Mouse (Mus musculus) midbrain, embryonic 10.5 days (tissue): Measurements from ENCODE around the gene Rap2a. TPM values are rescaled to one million over a fixed set of nuclear protein-coding genes. Genes with fewer than 3 reads are reported as not detected.

ENCODE experiments used
- DNase-seq: peaks from one replicate; pipeline ENCODE4 v3.0.0-alpha.2; 2017; ENCODE audit warnings: low spot score
- H3K27ac ChIP-seq: fragments of 300-500 bp; sonication (generic); replicated peaks from 2 replicates; pipeline ENCODE4 v1.5.1; 2016; ENCODE audit warnings: mild to moderate bottlenecking
- H3K27me3 ChIP-seq: fragments of 300-500 bp; sonication (generic); 2 replicates; pipeline ENCODE4 v1.6.1; 2016; ENCODE audit warnings: low read depth, mild to moderate bottlenecking; ENCODE audit not compliant: poor library complexity, severe bottlenecking
- H3K36me3 ChIP-seq: fragments of 300-500 bp; sonication (generic); 2 replicates; pipeline ENCODE4 v1.6.1; 2016; ENCODE audit warnings: mild to moderate bottlenecking, moderate library complexity
- H3K4me1 ChIP-seq: fragments of 300-500 bp; sonication (generic); 2 replicates; pipeline ENCODE4 v1.6.1; 2016
- H3K4me3 ChIP-seq: fragments of 300-500 bp; sonication (generic); 2 replicates; pipeline ENCODE4 v1.5.1; 2016; ENCODE audit warnings: mild to moderate bottlenecking, moderate library complexity
- H3K9me3 ChIP-seq: fragments of 300-500 bp; sonication (generic); replicated peaks from 2 replicates; pipeline ENCODE4 v1.6.1; 2016; ENCODE audit warnings: mild to moderate bottlenecking
- WGBS: fragments of 180-500 bp; shearing (Covaris S2); methylation state at CpG from one replicate; pipeline ENCODE4 v1.1.7; 2016; 5-methylcytosine and 5-hydroxymethylcytosine counted together
- polyA plus RNA-seq: library from polyadenylated mRNA; unstranded; fragments of >200 nt; fragmentation: Nextera tagmentation; extraction: Ambion mirVana; gene quantifications from 2 replicates; pipeline ENCODE4 v1.2.1, GENCODE M21; 2016

Gene Rap2a
- 7.8 and 11.3 TPM in 2 replicates for polyA plus RNA-seq

DNA sequence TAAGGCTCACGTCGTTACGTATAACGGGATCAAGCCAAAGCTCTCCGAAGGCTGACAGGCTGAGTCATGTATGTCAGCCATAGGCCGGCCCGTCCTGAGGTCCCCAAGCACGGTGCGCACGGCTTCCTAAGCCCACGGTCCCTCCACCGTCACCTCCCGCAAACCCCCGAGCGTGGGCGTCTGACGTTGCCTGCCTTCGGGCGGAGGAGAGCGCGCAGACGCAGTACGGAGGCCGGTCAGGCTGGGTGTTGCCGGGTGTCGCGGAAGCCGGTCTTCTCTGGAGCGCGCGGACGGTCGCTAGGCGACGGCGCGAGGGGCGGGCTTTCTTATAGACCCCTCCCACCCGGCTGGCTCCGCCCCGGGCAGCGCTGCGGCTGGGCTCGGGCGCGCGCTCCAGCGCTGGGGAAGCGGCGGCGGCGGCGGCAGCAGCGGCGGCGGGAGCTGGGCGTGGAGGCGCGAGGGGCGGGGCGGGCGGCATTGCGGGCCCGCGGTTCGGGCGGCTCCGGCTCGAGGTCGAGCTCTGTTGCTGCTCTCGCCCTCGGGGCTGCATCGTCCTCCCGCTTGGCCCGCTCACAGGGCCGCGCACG is at the start of gene Rap2a:
Gene Rap2a, plus strand, starts transcription at position 463 of the 587 bp plus-strand sequence.
- Histone ChIP-seq H3K9me3 (0 out of 2 replicates have a peak, but pooled peaks cover 4% of the 10 kb centered on the region), H3K36me3 (peaks cover 14% of the 10 kb centered on the region), H3K4me3 (peak within 1 kb of the TSS; percentile 74), H3K27ac (peak within 1 kb of the TSS; percentile 93), H3K27me3 (no peaks in the 10 kb centered on the region), H3K4me1 (peaks cover 30% of the 10 kb centered on the region)
- DNase-seq: peak; percentile 94
- under 1% methylated on average over 72 of the region's 78 CpGs for WGBS

DNA sequence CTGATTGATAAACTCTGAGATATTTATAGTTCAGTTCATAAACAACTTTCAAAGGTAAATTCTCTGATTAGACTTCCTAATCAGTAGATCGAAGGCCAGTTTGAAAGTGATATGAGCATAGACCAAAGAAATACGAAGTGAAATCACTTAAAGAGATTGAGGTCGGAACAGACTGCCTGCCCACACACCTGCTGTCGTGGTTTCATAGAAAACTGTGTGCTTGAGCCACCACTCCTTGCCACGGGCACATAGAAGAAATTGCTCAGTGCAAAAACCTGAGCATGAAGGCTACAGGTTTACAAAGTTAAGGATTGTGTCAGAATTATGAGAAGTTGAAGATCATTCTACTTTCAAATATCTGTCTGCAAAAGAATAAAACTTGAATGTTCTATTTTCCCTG is 49.7 kb upstream of the Rap2a start:
- H3K4me3 ChIP-seq: no peak overlapping the region

DNA sequence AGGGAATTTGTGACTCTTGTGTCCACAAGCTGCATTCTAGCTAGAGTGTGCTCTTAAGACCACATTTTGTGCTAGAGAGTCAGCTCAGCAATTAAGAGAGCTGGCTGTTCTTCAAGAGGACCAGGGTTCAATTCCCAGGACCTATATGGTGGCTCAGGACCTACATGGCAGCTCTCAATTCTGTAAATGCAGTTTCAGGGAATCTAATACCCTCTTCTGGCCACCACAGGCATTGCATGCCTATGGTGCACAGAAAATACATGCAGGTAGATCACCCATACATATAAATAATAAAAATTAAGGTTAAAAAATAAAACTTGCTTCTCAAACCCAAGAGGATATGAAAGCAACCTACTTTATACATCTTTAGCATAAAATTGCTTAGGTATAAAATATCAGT is 45.5 kb upstream of the Rap2a start:
- no peaks in the 10 kb centered on the region for H3K9me3 ChIP-seq
- no peaks in the 10 kb centered on the region for H3K36me3 ChIP-seq
- H3K4me3 ChIP-seq: no peak overlapping the region
- no peaks in the 10 kb centered on the region for H3K4me1 ChIP-seq
- DNase-seq: no peak
- H3K27ac ChIP-seq: no peak overlapping the region
- H3K27me3 ChIP-seq: no peaks in the 10 kb centered on the region

More for the DNA sequence above, 49.7 kb upstream of the Rap2a start:
- peaks cover 26% of the 10 kb centered on the region for H3K36me3 ChIP-seq
- H3K9me3 ChIP-seq: peaks cover 9% of the 10 kb centered on the region; the same call in 1 of the 2 replicates
- H3K4me1 ChIP-seq: no peaks in the 10 kb centered on the region
- 90% methylated on average over 5 of the region's 5 CpGs for WGBS
- no peak overlapping the region for H3K27ac ChIP-seq
- H3K27me3 ChIP-seq: no peaks in the 10 kb centered on the region
- DNase-seq: no peak

DNA sequence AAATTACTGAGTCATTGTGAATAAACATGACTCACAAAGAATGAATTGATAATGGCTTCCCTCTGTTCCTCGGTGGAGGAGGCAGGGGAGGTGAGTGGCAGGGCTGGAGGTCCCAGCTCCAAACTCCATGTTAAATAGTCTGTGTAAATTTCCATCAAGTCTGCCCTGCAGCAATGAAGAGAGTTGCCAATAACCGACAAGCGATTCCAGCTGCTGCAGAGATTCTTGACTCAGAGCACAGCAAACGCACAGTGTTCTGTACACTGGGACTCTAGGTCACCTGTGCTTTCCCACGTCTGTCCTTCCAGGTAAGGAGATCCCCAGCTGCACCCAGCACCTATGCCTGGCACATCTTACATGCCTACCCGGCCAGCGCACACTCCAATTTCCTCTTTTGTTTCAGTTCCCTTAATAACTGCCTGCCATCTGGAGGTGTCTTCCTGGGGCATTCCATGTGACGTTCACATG is 44.3 kb upstream of the Rap2a start:
- Histone ChIP-seq H3K27me3 (no peaks in the 10 kb centered on the region), H3K27ac (no peak overlapping the region), H3K9me3 (no peaks in the 10 kb centered on the region), H3K4me3 (no peak overlapping the region), H3K4me1 (no peaks in the 10 kb centered on the region), H3K36me3 (no peaks in the 10 kb centered on the region)
- DNase-seq: no peak
- 86% methylated on average over 8 of the region's 8 CpGs for WGBS

DNA sequence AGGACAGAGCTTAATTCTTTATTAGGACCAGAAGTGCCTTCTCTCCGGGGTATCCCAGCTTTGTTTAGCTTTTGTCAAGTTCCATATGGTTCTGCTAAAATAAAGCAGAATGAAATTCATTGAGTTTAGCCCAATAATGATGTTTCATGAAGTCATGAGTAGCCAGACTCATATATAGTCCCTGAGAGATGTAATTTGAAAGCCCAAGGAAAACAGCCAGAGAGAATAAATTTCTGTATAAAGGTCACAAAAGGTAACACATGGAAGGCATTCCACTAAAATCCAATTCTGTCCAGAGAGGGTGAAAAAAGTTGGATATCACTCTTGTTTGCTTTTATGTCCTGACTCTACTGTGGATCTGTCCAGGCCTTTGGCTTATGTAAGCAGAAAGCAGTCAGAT is 43.4 kb upstream of the Rap2a start:
- Histone ChIP-seq H3K9me3 (no peaks in the 10 kb centered on the region), H3K27ac (no peak overlapping the region), H3K4me1 (no peaks in the 10 kb centered on the region), H3K4me3 (no peak overlapping the region), H3K27me3 (no peaks in the 10 kb centered on the region), H3K36me3 (no peaks in the 10 kb centered on the region)
- WGBS: 72% methylated on average over 1 of the region's 1 CpGs
- DNase-seq: no peak

DNA sequence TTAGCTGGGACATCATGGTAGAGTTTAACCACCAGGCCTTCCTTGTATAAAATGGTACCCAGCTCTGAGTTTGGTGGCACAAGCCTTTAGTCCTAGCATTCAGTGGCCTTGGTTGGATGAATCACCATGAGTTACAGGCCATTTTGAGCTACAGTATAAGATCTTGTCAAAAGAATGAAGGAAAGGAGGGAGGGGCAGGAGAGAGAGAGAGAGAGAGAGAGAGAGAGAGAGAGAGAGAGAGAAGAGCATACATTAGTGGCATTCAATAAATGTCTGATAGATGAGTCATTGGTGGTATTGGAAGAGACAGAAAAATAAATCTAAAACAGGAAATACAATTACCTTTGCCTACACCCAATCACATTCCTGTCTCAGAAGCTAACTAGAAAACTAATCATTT is 37.5 kb upstream of the Rap2a start:
- Histone ChIP-seq H3K4me1 (no peaks in the 10 kb centered on the region), H3K27ac (no peak overlapping the region), H3K27me3 (no peaks in the 10 kb centered on the region), H3K36me3 (no peaks in the 10 kb centered on the region), H3K9me3 (no peaks in the 10 kb centered on the region), H3K4me3 (no peak overlapping the region)
- no peak for DNase-seq

DNA sequence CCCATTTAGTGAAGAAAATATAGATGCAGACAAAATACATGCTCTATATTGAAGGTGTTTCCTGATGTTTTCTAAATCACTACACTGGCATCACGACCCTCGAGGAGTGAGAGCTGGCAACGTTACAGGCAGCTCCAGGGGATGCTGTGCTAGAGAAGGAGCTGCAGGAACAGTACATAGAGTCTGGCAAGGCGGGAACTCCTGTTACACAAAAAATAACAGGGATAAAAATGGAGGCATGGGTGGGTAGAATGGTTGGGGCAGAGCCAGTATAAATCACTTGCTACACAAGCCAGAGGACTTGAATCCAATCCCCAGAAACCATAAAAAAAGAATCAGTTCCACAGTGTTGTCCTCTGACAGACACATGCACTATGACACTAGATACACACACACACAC is 37.0 kb upstream of the Rap2a start:
- Histone ChIP-seq H3K9me3 (no peaks in the 10 kb centered on the region), H3K4me1 (no peaks in the 10 kb centered on the region), H3K36me3 (no peaks in the 10 kb centered on the region), H3K27me3 (no peaks in the 10 kb centered on the region), H3K4me3 (no peak overlapping the region), H3K27ac (no peak overlapping the region)
- 81% methylated on average over 4 of the region's 4 CpGs for WGBS
- DNase-seq: no peak

DNA sequence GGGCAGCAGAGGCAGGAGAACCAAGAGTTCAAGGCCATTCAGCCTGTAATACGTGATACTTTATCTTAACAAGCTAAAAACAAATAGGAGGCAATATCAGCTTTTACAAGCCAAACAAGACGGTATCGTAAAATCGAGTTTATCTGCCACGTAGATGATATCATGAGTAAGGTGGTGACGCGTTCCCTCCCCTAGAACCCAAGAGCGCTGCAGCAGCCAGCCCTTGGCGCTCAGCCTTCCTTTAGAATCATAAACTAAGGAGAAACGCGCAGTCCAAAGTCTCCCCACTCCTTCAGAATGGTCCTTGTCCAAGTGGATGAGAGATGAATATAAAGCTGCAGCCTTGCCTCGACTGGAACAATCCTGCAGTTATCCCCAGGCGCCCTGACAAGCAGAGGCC is 36.4 kb upstream of the Rap2a start:
- no peak for DNase-seq
- H3K4me1 ChIP-seq: no peaks in the 10 kb centered on the region
- no peak overlapping the region for H3K4me3 ChIP-seq
- WGBS: 90% methylated on average over 13 of the region's 13 CpGs
- H3K27me3 ChIP-seq: no peaks in the 10 kb centered on the region
- no peak overlapping the region for H3K27ac ChIP-seq
- no peaks in the 10 kb centered on the region for H3K36me3 ChIP-seq
- H3K9me3 ChIP-seq: no peaks in the 10 kb centered on the region

DNA sequence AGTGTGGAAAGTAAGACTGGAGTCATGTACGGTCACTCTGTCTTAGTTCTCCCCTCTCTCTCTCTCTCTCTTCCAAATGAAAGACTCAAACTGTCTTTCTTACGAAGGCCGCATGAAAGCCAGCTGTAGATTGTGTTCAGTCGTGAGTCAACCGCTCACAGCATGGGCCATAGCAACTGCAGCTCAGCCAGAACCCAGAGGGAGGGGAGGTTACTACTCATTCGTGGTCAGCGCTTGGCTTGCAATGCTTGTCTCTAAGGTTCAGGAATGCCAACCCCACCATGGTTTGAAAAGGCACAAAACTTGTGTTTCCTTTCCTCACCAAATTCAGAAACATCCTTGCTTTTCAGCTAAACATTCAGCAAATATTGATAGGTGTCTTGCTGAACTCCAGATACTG is 24.0 kb upstream of the Rap2a start:
- H3K4me1 ChIP-seq: no peaks in the 10 kb centered on the region
- H3K9me3 ChIP-seq: no peaks in the 10 kb centered on the region; the same call in 1 of the 2 replicates
- no peak for DNase-seq
- no peaks in the 10 kb centered on the region for H3K36me3 ChIP-seq
- WGBS: 75% methylated on average over 7 of the region's 7 CpGs
- no peak overlapping the region for H3K27ac ChIP-seq
- no peak overlapping the region for H3K4me3 ChIP-seq
- H3K27me3 ChIP-seq: no peaks in the 10 kb centered on the region

DNA sequence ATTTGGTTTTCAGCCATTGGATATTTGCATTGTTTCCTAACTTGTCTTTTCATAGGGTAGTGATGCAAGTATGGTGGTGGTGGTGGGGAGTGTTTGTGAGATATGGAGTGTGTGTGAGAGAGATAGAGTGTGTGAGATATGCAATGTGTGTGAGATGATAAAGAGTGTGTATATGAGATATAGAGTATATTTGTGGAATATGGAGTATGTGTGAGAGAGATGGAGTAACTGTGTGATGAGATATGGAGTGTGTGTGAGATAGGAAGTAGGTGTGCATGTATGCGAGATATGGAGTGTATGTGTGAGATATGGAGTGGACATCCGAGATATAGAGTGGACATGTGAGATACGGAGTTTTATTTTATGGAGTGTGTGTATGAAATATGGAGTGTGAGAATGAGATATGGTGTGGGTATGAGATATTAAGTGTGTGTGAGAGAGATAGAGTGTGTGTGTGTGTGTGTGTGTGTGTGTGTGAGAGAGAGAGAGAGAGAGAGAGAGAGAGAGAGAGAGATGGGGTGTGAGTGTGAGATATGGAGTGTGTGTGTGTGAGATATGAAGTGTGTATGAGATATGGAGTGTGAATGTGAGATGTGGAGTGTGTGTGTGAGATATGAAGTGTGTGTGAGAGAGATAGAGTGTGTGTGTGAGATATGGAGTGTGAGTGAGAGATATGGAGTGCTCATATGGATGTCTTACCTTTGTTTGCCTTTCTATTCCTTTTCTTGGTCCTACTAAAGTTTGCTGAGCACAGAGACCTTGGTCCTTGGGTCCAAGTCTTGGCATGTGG is 14.1 kb upstream of the Rap2a start:
- 93% methylated on average over 3 of the region's 3 CpGs for WGBS
- H3K36me3 ChIP-seq: no peaks in the 10 kb centered on the region
- H3K4me1 ChIP-seq: no peaks in the 10 kb centered on the region
- no peak overlapping the region for H3K27ac ChIP-seq
- H3K4me3 ChIP-seq: no peak overlapping the region
- H3K27me3 ChIP-seq: no peaks in the 10 kb centered on the region
- no peaks in the 10 kb centered on the region for H3K9me3 ChIP-seq
- DNase-seq: no peak

DNA sequence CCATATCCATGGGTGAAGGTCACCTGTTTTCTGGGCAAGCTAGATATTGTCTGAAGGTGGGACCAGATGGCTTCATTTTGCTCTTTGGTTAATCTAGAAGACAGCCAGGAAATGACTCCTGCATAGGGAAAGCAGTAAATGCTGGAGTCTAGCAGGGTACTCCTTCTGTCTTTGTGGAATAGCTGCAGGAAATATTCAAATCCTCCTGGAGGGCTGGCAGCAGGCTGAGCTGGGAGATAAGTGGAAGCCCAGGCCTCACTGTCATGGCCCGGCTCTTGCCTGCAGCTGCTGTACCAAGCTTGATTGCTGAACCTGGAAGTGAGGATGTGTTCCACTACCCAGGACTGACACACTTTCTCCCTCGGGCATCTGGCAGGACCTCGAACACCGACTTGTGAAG is 11.4 kb upstream of the Rap2a start:
- WGBS: 84% methylated on average over 4 of the region's 4 CpGs
- H3K9me3 ChIP-seq: no peaks in the 10 kb centered on the region
- no peaks in the 10 kb centered on the region for H3K36me3 ChIP-seq
- DNase-seq: no peak
- H3K4me3 ChIP-seq: no peak overlapping the region
- no peaks in the 10 kb centered on the region for H3K4me1 ChIP-seq
- H3K27ac ChIP-seq: no peak overlapping the region
- H3K27me3 ChIP-seq: no peaks in the 10 kb centered on the region

DNA sequence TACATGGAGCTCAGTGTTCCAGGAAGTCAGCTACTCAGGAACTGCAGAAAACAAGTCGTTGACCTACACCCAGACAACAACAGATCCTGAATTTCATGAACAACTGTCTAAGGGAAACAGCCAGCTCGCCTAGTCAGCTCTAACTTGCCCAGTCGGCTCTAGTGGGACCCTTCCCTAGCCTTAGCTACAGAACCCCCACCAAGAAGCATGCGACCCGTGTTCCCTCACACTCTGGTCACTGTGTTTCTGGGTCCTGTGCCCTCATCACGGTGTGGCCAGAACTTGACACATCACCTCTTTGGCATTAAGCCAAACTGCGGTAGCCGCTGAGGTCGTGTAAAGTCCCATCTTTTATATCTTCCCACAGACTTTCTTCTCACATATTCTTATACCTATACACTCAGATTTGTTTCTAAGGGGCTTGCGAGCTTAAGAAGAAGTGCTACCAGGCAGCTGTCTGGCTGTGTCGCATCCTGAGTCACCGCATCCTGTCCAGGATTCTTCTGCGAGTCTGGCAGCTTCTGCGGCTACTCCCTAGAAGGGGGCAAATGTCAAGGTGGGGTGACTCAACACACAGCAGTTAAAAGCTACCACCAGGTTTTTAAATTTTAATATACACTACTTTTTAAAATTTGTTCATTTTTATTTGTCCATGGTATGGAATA is 9.0 kb upstream of the Rap2a start:
- Histone ChIP-seq H3K36me3 (no peaks in the 10 kb centered on the region), H3K4me1 (no peaks in the 10 kb centered on the region), H3K4me3 (no peak overlapping the region), H3K27ac (no peak overlapping the region), H3K27me3 (no peaks in the 10 kb centered on the region), H3K9me3 (no peaks in the 10 kb centered on the region)
- DNase-seq: no peak
- 90% methylated on average over 14 of the region's 14 CpGs for WGBS

DNA sequence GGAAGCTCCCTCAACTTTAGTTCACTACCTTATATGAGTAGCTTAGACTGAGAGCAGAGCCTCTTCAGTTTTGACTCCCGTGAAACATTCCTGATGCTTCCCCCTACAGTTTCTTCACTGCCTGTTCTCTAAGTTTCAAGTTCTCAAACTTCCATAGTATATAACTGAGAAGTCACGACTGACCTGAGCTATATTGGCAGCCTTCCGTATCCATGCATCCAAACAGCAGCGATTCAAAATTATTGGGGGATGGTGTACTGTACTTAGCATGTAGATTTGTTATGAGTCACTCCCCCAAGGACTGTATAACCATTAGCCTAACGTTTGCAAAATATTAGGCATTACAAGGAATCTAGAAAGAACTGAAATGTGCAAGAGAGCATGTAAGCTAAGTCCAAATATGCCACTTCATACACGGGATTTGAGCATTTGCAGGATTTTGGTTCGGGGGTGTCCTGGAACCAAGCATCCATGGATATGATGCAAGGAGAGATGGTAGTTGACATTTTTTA is 2.0 kb upstream of the Rap2a start:
- Histone ChIP-seq H3K9me3 (no peaks in the 10 kb centered on the region), H3K27me3 (no peaks in the 10 kb centered on the region), H3K4me3 (peak overlapping the region; percentile 74), H3K27ac (no peak overlapping the region), H3K4me1 (peaks cover 30% of the 10 kb centered on the region), H3K36me3 (no peaks in the 10 kb centered on the region)
- no peak for DNase-seq
- 73% methylated on average over 7 of the region's 7 CpGs for WGBS
